Mouse (Mus musculus): ENCODE measurements around the gene Tomm40.

The Tomm40 gene

DNA sequence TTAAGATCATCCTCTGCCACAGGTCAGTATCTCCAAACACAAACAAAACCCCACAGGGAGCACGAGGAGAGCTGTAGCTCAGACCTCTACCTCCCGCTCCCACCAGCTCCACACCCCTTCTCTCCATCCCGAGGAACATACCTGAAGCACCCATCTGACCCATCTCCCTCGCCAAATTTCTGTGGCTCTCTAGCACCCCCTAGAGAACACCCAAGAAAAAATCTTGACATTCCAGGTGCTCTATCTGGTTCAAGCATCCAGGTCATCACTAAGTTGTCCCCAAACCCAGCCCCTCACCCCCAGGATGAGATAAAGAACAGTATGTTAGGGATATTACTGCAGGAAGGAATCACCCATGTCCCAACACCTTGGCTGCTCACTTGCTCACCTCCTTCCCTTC, 2.0 kb downstream of the Tomm40 start:
- intact Hi-C loops (cut with DNase I): loop anchor here (5.0 kb wide), 3 partner anchors 34 to 311 kb away; partner anchors contain the start of genes Ckm, Clptm1 and Klc3

GRCm38 (mm10) chr7:19712414-19712813, 2.8 kb downstream of the Tomm40 start:
- intact Hi-C loops (cut with DNase I): loop anchor here (5.0 kb wide), 3 partner anchors 35 to 310 kb away; partner anchors contain the start of genes Ckm, Clptm1 and Klc3

GRCm38 (mm10) chr7:19710650-19711049, 4.6 kb downstream of the Tomm40 start:
- intact Hi-C loops (cut with DNase I): loop anchor here (5.0 kb wide), 3 partner anchors 37 to 308 kb away; partner anchors contain the start of genes Ckm, Clptm1 and Klc3

- intact Hi-C loops (cut with DNase I): no loop called here
Measured at GRCm38 (mm10) chr7:19705271-19705670, 10.0 kb downstream of the Tomm40 start.

GRCm38 (mm10) chr7:19704475-19704874, 10.8 kb downstream of the Tomm40 start:
- intact Hi-C loops (cut with DNase I): no loop called here

DNA sequence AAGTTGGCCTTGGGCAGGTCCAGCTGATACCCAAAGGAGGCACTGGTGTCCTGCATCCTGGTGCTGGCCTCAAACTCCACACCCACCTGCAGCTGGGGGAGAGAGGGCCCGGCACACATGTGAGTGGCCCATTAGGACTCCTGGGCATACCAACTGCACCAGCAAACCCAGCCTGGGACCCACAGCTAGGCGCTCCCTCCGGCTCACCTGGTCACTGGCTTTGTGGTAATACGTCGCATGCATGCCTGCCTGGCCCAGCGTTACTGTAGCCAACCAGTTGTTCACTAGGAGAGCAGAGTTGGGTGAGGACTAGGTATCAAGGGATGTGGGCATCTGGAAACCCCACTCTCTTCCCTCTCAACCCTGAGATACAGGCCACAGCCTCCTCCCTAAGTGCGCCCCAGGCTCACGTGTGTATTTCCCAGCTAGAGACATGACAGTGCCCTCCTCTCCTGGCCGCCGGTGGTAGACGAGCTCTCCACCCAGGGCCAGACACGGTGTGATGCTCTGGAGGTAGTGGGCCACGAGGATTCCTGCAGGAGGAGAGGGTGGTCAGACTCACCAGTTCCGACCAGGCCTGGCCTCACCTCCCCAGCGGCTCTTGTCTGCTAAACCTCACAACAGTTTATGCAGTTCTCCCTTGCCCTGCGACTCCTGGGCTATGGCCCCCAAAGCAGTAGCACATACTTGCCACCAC, 12.2 kb downstream of the Tomm40 start:
- intact Hi-C loops (cut with DNase I): no loop called here

DNA sequence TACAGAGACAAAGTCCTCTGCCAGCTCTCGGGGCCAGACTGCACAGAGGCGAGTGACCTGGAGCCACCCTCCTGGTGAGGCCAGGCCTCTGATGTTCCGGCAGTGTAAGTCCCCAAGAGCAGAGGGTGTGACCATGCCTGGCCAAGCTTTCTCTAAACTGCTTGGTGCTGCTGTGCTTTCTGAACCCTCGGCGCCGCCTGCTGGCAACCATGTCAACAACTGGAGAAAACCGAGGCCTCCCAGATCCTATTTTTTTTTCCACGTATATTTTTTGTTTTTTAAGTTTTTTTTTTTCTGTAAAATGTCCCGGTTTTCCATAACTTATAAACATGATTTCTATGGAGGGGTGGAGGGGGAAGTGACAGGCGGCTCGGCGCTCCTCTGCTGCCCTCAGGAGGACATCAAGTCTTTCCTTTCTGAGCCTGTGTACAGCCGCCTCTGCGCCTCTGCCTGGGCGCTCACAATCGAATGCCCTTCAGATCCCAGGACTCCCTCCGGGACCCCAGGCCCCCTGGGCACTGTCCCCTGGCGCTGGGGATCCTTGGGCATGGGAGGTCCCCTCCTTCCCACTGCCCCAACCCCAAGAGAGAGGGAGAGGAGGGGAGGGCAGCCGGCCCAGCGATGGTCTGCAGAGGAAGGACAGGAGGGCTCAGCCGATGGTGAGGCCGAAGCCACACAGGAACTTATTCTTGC, 14.0 kb downstream of the Tomm40 start:
- intact Hi-C loops (cut with DNase I): no loop called here

GRCm38 (mm10) chr7:19700299-19701068, 14.8 kb downstream of the Tomm40 start:
- intact Hi-C loops (cut with DNase I): no loop called here

DNA sequence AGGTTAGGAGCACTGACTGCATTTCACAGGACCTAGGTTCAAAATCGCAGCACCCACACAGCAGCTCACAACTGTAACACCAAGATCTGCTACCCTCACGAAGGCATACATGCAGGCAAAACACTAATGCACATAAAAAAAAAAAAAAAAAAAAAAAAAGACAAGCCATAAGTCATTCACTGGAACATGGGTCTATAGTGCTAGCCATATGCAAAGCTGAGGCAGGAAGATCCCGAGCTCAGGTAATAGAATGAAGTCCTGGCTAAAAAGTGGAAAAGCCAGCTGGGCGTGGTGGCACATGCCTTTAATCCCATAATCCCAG, 15.4 kb downstream of the Tomm40 start:
- intact Hi-C loops (cut with DNase I): no loop called here

GRCm38 (mm10) chr7:19698907-19699826, 16.1 kb downstream of the Tomm40 start, which contains the start of gene Apoe:
Apoe (minus strand) TSS chr7:19699188.
- intact Hi-C loops (cut with DNase I): no loop called here

DNA sequence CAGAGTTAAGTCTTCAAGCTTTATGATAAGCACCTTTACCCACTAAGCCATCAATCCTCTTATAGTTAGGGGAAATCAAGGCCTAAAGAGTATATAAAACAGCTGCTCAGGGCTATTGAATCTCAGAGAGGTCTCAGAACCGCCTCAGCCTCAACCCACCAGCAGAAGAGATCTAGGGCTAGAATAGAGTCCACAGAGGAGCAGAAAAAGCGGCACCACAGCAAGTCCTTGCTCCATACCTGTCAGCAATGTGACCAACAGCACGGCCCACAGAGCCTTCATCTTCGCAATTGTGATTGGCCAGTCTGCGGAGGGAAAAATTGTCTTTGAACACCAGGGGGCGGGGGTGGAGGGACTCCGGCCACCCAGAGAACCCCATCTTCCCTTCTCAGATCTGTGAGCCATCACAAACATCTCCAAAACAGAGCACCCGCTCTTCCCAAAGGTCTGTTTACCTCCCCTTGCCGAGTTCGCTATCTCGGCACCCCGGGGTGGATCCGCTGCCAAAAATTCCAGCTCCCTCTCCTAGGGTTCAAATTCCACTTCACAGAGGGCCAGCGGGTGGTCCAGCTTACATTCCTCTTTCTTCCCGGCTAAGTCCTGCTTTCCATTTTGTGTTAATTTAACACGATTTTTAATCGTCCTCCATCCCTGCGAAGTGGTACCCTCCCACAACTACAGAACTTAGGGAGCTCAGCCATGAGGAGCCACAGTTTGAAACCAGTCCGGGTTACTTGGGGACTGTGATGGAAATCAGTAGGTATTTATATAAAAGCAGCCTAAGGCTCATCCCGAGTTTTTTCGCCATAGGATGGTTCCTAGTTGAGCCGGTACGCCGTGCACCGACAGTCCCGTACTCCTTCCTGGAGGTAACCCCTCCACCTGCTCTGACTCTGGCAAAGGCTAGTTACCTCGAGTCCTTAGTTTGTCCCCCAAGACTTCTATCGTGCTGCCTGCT, 17.0 kb downstream of the Tomm40 start:
- intact Hi-C loops (cut with DNase I): loop anchor here (1.0 kb wide), 1 partner anchor 29 kb away; no protein-coding TSS in a partner anchor

GRCm38 (mm10) chr7:19696336-19696873, 18.8 kb downstream of the Tomm40 start:
- intact Hi-C loops (cut with DNase I): no loop called here

- intact Hi-C loops (cut with DNase I): no loop called here
Measured at GRCm38 (mm10) chr7:19695881-19696280, 19.4 kb downstream of the Tomm40 start.

DNA sequence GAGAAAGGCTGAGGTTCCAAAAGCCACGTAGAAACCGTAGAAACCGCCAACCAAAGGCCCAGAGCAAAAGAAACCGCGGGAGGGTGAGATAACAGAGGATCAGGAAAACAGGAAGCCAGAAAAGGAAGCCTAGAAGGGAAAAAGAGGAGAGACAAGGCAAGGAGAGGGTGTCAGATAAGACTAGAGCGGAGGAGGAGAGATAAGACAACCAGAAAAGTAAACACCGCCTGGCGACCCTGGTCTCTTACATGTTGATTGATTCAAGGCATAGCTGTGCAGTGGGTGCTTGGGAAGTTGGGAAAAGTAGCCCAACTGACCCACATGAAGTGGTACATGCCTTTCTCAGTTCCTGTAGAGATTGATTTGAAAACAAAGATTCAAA, 20.0 kb downstream of the Tomm40 start:
- intact Hi-C loops (cut with DNase I): no loop called here

DNA sequence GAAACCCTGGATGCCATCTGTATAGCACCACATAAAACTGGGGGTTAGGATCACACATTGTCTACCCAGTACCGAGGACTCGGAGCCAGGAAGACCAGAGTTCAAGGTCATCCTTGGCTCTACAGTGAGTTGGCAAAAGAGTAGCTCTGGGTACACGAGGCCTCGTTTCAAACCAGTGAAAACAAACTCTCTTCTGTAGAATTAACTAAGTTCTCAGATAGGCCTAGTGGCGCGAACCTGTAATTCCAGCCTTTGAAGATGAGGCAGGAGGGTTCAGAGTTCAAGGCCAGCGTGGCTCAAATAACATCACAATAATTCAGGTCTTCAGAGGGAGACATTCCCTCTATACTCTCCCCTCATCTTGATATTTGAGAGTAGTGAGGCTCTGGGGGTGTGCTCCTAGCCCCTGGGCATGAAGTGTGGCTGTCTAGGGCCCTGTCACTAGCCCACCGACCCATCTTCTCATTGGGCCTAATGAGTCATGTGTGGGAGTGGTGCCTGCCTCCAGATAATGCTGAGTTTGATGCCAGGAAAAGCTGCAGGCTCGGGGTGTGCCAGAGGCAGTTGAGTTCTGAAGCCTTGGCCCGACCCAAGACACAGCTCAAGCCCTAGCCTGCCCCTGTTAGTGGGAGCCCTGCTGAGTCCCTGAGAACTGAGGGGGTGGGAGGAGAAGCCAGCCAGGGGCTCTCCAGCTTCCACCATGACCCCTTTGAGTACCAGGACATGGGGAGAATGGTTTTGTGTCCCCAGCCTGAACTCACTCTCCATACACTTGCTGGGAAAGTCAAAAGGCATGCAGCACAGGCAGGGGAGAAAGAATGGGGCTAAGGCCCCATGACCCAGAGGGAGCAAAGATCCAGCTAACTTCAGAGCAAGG, 20.7 kb downstream of the Tomm40 start:
- intact Hi-C loops (cut with DNase I): no loop called here

DNA sequence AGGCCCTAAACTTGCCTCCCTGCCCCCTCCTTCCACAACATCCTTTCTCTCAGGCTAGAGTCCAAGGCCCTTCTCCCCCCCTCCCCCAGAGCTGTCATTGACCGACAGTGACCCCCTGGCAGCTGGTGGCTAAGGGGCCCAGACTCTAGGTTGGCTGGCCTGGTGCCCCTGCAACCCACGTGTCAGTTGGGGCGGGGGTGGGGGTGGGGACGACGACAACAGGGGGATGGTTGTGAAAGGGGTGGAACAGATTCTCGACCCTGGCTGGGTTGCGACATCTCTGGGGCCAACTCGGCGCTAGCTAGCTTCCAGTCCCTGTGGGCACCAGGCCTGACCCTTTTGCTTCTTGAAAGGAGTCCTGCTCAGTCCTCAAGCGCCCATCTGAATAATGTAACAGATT, 21.8 kb downstream of the Tomm40 start:
- intact Hi-C loops (cut with DNase I): no loop called here

DNA sequence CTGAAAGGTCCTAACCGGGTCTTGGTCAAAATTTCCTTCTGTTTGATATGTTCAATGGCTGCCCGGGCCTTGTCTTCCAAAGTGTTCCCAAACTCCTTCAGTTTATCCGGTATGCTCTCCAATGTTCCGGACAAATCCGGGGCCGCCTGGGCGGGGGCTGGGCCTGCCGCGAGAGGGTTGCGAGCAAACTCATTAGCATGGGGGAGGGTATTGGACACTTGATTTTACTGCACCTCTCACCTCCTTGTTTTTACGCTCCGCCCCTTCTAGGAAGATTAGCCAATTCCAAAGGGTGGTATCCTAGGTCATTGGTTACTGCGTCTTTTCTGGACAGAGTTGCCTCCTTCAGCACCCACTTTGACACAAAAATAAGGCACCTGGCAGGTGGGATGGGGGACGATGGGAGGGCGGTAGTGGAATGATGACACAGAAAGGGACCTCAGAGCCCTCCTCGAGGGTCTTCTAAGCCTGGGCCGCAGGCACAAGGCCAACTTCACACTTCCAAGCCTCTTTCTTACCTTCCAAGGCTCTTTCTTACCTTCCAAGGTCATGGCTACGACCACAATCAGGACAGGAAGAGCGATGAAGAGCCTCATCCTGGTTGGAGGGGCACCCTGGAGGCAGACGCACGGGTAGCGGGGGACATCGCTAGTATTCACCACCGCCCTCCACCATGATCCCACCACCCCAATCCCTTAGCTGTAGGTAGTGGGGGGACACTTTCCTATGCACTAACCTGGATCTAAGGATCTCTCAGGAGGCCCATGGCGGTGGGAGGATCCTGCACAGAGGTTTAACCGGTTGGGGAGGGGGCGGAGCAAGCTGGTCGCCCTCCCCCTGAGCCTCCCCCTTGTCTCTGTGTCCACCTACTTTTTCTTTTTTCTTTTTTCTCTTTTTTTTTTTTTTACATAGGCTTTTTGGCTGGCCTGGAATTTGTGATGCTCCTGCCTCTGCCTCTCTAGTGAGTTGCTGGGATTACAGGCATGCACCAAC, 23.1 kb downstream of the Tomm40 start, which contains the start of gene Apoc1:
Gene Apoc1 (minus strand): TSS at position 788 of the 993 bp plus-strand sequence.
- intact Hi-C loops (cut with DNase I): no loop called here

Measured in adrenal gland (tissue).